Mouse (Mus musculus) stomach, postnatal 0 days (tissue): Measurements from ENCODE around the gene Fsd1.

Experiments used
- CTCF ChIP-seq: IDR thresholded peaks from 2 replicates; pipeline ENCODE4 v1.5.1; 2016; ENCODE audit warnings: antibody characterized with exemption, low read depth, mild to moderate bottlenecking, moderate library complexity
- EP300 ChIP-seq: optimal IDR thresholded peaks from 2 replicates; pipeline ENCODE3; 2016; ENCODE audit warnings: antibody characterized with exemption

DNA sequence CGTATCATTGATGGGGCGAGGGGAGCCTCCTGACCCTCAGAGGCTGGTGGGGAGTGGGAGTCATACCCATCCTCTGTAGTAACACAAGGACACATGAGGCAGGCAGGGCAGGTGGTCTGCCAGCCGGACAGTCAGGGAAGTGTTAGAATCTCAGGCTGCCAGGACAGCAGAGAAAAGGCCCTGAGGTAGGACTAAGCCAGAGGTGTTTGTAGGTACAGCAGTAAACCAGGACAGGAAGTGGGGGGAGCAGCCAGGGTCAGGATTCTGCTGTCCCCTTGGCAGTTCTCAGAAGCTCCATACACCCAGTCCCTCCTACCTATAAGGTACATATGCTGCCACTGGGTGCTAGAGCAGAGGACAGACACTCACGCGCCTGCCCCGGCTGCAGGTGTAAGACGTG lies 24.7 kb upstream of the Fsd1 start:
- no peak for TF ChIP-seq CTCF
- TF ChIP-seq EP300, result no peak
